Mouse (Mus musculus) limb, embryonic 10.5 days (tissue): Measurements from ENCODE around the gene L2hgdh. TPM values are rescaled to one million over a fixed set of nuclear protein-coding genes. Genes with fewer than 3 reads are reported as not detected.
A peak's percentile ranks its signal among the peaks of the same experiment; 100 is the strongest.
"Not testable (repeated sequence)": the region's sequence is repeated elsewhere in the genome, so short reads cannot be mapped to it uniquely, and the experiment has no call there.

Experiments used
- DNase-seq: peaks from one replicate; pipeline ENCODE4 v3.0.0-alpha.2; 2017; ENCODE audit warnings: low spot score
- H3K27ac ChIP-seq: fragments of 300-500 bp; sonication (generic); 2 replicates; pipeline ENCODE4 v1.5.1; 2016; ENCODE audit warnings: mild to moderate bottlenecking
- H3K27me3 ChIP-seq: fragments of 300-500 bp; sonication (generic); 2 replicates; pipeline ENCODE4 v1.6.1; 2016; ENCODE audit warnings: low read depth, mild to moderate bottlenecking; ENCODE audit not compliant: poor library complexity, severe bottlenecking
- H3K36me3 ChIP-seq: fragments of 300-500 bp; sonication (generic); 2 replicates; pipeline ENCODE4 v1.6.1; 2016; ENCODE audit warnings: mild to moderate bottlenecking, moderate library complexity
- H3K4me1 ChIP-seq: fragments of 300-500 bp; sonication (generic); 2 replicates; pipeline ENCODE4 v1.6.1; 2016
- H3K4me3 ChIP-seq: fragments of 300-500 bp; sonication (generic); 2 replicates; pipeline ENCODE4 v1.5.1; 2016; ENCODE audit warnings: mild to moderate bottlenecking, moderate library complexity
- H3K9me3 ChIP-seq: fragments of 300-500 bp; sonication (generic); replicated peaks from 2 replicates; pipeline ENCODE4 v1.6.1; 2016; ENCODE audit warnings: mild to moderate bottlenecking
- WGBS: fragments of 180-500 bp; shearing (Covaris S2); methylation state at CpG from one replicate; pipeline ENCODE4 v1.1.7; 2016; 5-methylcytosine and 5-hydroxymethylcytosine counted together
- polyA plus RNA-seq: library from polyadenylated mRNA; unstranded; fragments of >200 nt; fragmentation: Nextera tagmentation; extraction: Ambion mirVana; gene quantifications from 2 replicates; pipeline ENCODE4 v1.2.1, GENCODE M21; 2016

Gene L2hgdh
- polyA plus RNA-seq, 1 experiment from 2014 or later, result 22.7 TPM

GRCm38 (mm10) chr12:69680635-69681565 is 43.8 kb downstream of the L2hgdh start:
- H3K9me3 ChIP-seq, result no peaks in the 10 kb centered on the region
- H3K4me1 ChIP-seq, result peaks cover 10% of the 10 kb centered on the region
- peak; percentile 68 for DNase-seq
- no peaks in the 10 kb centered on the region for H3K36me3 ChIP-seq
- under 1% methylated on average over 56 of the region's 56 CpGs for WGBS
- H3K4me3 ChIP-seq, result peak overlapping the region; percentile 91
- peak overlapping the region; percentile 98 for H3K27ac ChIP-seq
- no peaks in the 10 kb centered on the region for H3K27me3 ChIP-seq

GRCm38 (mm10) chr12:69676157-69676556 is 48.5 kb downstream of the L2hgdh start:
- Histone ChIP-seq H3K27me3 (no peaks in the 10 kb centered on the region), H3K9me3 (no peaks in the 10 kb centered on the region), H3K36me3 (0 out of 2 replicates have a peak, but pooled peaks cover 3% of the 10 kb centered on the region), H3K27ac (no peak overlapping the region), H3K4me1 (peaks cover 11% of the 10 kb centered on the region), H3K4me3 (no peak overlapping the region)
- no peak for DNase-seq
- 85% methylated on average over 4 of the region's 4 CpGs for WGBS

GRCm38 (mm10) chr12:69674576-69675537 is 49.8 kb downstream of the L2hgdh start:
- 0 out of 2 replicates have a peak, but pooled peaks cover 4% of the 10 kb centered on the region for H3K4me1 ChIP-seq
- no peak overlapping the region for H3K27ac ChIP-seq
- 87% methylated on average over 10 of the region's 10 CpGs for WGBS
- H3K9me3 ChIP-seq, result no peaks in the 10 kb centered on the region
- no peaks in the 10 kb centered on the region for H3K27me3 ChIP-seq
- H3K36me3 ChIP-seq, result 0 out of 2 replicates have a peak, but pooled peaks cover 3% of the 10 kb centered on the region
- DNase-seq, result no peak
- no peak overlapping the region for H3K4me3 ChIP-seq

GRCm38 (mm10) chr12:69674176-69674575 is 50.5 kb downstream of the L2hgdh start:
- WGBS, result 90% methylated on average over 1 of the region's 1 CpGs
- Histone ChIP-seq H3K36me3 (0 out of 2 replicates have a peak, but pooled peaks cover 3% of the 10 kb centered on the region), H3K27ac (no peak overlapping the region), H3K4me3 (no peak overlapping the region), H3K27me3 (no peaks in the 10 kb centered on the region), H3K4me1 (0 out of 2 replicates have a peak, but pooled peaks cover 4% of the 10 kb centered on the region), H3K9me3 (no peaks in the 10 kb centered on the region)
- DNase-seq, result no peak

GRCm38 (mm10) chr12:69666721-69667120 is 58.0 kb downstream of the L2hgdh start:
- Histone ChIP-seq H3K36me3 (peaks cover 10% of the 10 kb centered on the region), H3K27ac (no peak overlapping the region), H3K9me3 (no peaks in the 10 kb centered on the region), H3K4me1 (no peaks in the 10 kb centered on the region), H3K27me3 (no peaks in the 10 kb centered on the region), H3K4me3 (no peak overlapping the region)
- no peak for DNase-seq
- 88% methylated on average over 5 of the region's 5 CpGs for whole genome bisulfite sequencing

GRCm38 (mm10) chr12:69661658-69662057 is 63.0 kb downstream of the L2hgdh start:
- H3K27ac ChIP-seq, result no peak overlapping the region
- no peak for DNase-seq
- 96% methylated on average over 5 of the region's 5 CpGs for WGBS

GRCm38 (mm10) chr12:69653973-69654372 is 70.7 kb downstream of the L2hgdh start:
- H3K9me3 ChIP-seq, H3K4me1 ChIP-seq, H3K27me3 ChIP-seq, H3K27ac ChIP-seq, H3K4me3 ChIP-seq: not testable (repeated sequence)
- peak; percentile 40 for DNase-seq
- peaks cover 36% of the 10 kb centered on the region for H3K36me3 ChIP-seq

More at GRCm38 (mm10) chr12:69661658-69662057, 63.0 kb downstream of the L2hgdh start:
- no peaks in the 10 kb centered on the region for H3K9me3 ChIP-seq
- H3K27me3 ChIP-seq, result no peaks in the 10 kb centered on the region
- peaks cover 12% of the 10 kb centered on the region for H3K36me3 ChIP-seq
- H3K4me3 ChIP-seq, result no peak overlapping the region
- no peaks in the 10 kb centered on the region for H3K4me1 ChIP-seq

- no peak for DNase-seq
- Histone ChIP-seq H3K9me3 (no peaks in the 10 kb centered on the region), H3K27me3 (no peaks in the 10 kb centered on the region), H3K4me1 (no peaks in the 10 kb centered on the region), H3K4me3 (no peak overlapping the region), H3K36me3 (peaks cover 61% of the 10 kb centered on the region), H3K27ac (no peak overlapping the region)
- 90% methylated on average over 8 of the region's 8 CpGs for WGBS
These were observed 75.2 kb downstream of the L2hgdh start for GRCm38 (mm10) chr12:69649511-69649910.

- H3K4me3 ChIP-seq, result no peak overlapping the region
- no peaks in the 10 kb centered on the region for H3K9me3 ChIP-seq
- DNase-seq, result no peak
- H3K4me1 ChIP-seq, result no peaks in the 10 kb centered on the region
- H3K27ac ChIP-seq, result no peak overlapping the region
- no peaks in the 10 kb centered on the region for H3K27me3 ChIP-seq
- whole genome bisulfite sequencing, result 85% methylated on average over 8 of the region's 8 CpGs
- H3K36me3 ChIP-seq, result peaks cover 45% of the 10 kb centered on the region
These were observed 78.7 kb downstream of the L2hgdh start for GRCm38 (mm10) chr12:69645821-69646616.

- Histone ChIP-seq H3K4me1 (no peaks in the 10 kb centered on the region), H3K27ac (no peak overlapping the region), H3K36me3 (peaks cover 52% of the 10 kb centered on the region), H3K27me3 (no peaks in the 10 kb centered on the region), H3K9me3 (no peaks in the 10 kb centered on the region), H3K4me3 (no peak overlapping the region)
- DNase-seq, result no peak
- 94% methylated on average over 3 of the region's 3 CpGs for WGBS
These were observed 79.8 kb downstream of the L2hgdh start for GRCm38 (mm10) chr12:69644877-69645276.

- Histone ChIP-seq H3K9me3 (no peaks in the 10 kb centered on the region), H3K27ac (no peak overlapping the region), H3K27me3 (no peaks in the 10 kb centered on the region), H3K4me1 (no peaks in the 10 kb centered on the region), H3K4me3 (no peak overlapping the region), H3K36me3 (peaks cover 53% of the 10 kb centered on the region)
- no peak for DNase-seq
- WGBS, result 87% methylated on average over 5 of the region's 5 CpGs
These were observed 81.8 kb downstream of the L2hgdh start for GRCm38 (mm10) chr12:69642877-69643276.
